Mouse (Mus musculus): Measurements from ENCODE around the gene Fancg.
"Not testable (repeated sequence)": the region's sequence is repeated elsewhere in the genome, so short reads cannot be mapped to it uniquely, and the experiment has no call there.

Gene Fancg

DNA sequence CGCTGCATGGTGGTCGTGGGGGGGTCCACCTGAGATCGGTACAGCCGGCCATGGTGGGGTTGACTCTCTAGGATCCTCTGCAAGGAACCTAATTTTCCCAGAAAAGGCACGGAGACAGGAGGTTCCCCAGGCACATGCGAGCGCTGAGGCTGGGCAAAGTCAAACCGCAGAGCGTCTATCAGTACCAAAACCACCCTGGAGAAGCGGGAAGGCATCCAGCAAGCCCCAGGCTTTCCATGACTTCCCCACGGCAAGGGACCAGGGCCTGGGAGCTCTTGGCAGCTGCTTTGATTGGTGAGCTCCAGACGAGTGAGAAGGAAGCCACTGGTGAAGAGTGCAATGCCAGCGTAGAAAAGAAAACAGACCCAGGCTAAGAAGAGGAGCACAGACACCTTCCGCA, 14.4 kb upstream of the Fancg start:
- H3K27me3 ChIP-seq (ENCODE audit: control insufficient read depth, insufficient read depth, low read length, poor library complexity, severe bottlenecking) = no peaks in the 10 kb centered on the region
- peaks cover 13% of the 10 kb centered on the region for H3K36me3 ChIP-seq (ENCODE audit: control insufficient read depth, insufficient read depth, low read length, poor library complexity, severe bottlenecking)
- DNase-seq (ENCODE audit: low read depth, low spot score) = no peak

DNA sequence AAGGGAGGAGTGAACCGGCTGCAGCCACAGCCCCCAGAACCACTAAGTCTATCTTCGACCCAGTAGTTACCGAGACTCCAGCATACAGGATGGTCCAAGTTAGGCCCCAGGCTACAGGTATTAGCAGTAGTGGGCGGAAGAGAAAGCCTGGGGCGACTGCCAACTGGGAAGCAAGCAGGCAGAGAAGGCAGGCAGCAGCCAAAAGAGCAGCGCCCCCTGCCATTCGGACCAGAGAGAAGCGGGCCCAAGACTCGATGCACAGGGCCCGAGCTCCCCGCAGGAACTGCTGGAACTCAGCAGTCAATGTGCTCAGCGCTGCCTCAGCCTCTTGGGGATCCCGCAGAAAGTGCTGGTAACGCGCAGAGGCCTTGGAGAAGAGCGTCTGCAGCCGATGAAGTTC, 11.0 kb upstream of the Fancg start:
- Histone ChIP-seq H3K36me3 (ENCODE audit: control insufficient read depth, insufficient read depth, low read length, poor library complexity, severe bottlenecking) (peaks cover 14% of the 10 kb centered on the region), H3K27me3 (ENCODE audit: control insufficient read depth, insufficient read depth, low read length, poor library complexity, severe bottlenecking) (no peaks in the 10 kb centered on the region)
- DNase-seq (ENCODE audit: low read depth, low spot score) = no peak

DNA sequence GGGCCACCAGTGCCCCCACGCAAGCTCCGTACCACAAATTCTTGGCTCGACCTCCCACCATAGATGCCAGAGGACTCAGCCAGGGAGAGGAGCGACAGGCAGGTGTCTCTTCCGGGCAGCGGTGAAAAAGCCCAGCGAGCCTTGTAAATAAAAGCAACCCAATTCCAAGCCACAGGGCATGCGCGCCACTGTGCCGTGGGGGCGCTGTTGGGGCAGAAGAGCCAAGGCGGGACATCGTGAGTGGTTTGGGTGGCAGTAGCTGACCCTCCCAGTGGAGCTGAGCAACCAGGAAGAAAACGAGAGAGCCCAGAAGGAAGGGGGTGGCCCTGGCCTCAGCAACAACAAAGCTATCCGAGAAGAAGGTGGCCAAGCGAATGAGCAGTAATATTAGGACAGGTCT, 10.6 kb upstream of the Fancg start:
- no peak for DNase-seq (ENCODE audit: low read depth, low spot score)

DNA sequence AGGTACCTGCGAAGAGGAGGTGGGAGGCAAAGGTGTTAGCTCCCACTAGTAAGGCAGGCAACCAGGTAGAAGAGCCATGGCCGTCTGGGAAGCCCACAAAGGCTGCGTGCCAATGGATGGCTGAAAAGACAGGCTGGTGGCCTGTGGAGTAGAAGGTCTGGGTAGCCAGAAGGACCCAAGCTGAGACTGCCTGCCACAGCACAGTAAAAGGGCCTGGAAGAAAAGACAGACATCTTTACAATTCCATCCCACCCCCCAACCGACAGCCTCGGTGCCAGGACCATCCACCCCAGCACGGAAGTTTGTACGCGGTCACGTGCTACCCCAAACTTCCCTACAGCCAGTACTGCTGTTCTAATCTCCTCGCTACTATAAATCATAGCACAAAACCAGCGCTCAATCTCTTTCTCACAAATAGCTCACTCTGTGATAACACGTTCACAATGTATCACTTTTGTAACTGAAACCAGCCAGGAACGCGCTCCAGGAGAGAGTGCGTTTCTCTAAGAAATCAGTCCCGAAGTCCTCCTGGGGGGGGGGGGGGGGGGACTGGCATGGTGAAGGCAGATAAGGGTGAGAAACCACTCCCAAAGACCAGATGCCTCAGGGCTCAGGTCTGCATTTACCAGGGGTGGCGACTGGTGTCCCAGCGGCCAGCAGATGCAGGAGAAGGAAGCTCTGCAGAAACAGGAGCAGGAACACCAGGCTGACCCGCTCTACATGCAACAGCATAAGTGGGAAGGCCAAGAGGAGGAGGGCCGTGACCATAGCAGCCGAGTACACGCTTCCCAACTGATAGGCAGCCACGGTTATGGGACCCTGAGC, 9.5 kb upstream of the Fancg start:
- no peak for DNase-seq (ENCODE audit: low read depth, low spot score)
- Histone ChIP-seq H3K36me3 (ENCODE audit: control insufficient read depth, insufficient read depth, low read length, poor library complexity, severe bottlenecking) (peaks cover 17% of the 10 kb centered on the region), H3K27me3 (ENCODE audit: control insufficient read depth, insufficient read depth, low read length, poor library complexity, severe bottlenecking) (no peaks in the 10 kb centered on the region)

More for the DNA sequence above, 10.6 kb upstream of the Fancg start:
- peaks cover 16% of the 10 kb centered on the region for H3K36me3 ChIP-seq (ENCODE audit: control insufficient read depth, insufficient read depth, low read length, poor library complexity, severe bottlenecking)
- no peaks in the 10 kb centered on the region for H3K27me3 ChIP-seq (ENCODE audit: control insufficient read depth, insufficient read depth, low read length, poor library complexity, severe bottlenecking)

DNA sequence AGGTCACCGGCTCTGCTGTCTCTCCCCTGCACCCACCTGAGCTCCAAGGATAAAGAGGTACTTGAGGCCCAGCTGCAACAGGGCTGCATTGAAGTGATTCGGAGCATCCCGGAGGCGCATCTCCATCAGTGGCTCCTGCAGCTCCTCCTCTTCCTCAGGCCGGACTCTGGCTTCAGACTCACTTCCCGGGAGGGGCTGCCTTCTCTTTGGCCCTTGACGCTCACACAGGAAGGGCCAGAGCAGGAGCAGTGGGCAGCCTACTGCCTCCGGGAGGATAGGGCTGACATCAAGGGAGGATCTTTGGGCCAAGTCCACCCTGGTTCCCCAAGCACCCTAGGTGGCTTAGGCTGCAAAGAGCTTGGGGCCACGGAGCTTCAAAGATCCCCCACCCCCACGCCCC, 8.9 kb upstream of the Fancg start:
- H3K27me3 ChIP-seq (ENCODE audit: control insufficient read depth, insufficient read depth, low read length, poor library complexity, severe bottlenecking) = no peaks in the 10 kb centered on the region
- DNase-seq (ENCODE audit: low read depth, low spot score) = no peak
- peaks cover 17% of the 10 kb centered on the region for H3K36me3 ChIP-seq (ENCODE audit: control insufficient read depth, insufficient read depth, low read length, poor library complexity, severe bottlenecking)

DNA sequence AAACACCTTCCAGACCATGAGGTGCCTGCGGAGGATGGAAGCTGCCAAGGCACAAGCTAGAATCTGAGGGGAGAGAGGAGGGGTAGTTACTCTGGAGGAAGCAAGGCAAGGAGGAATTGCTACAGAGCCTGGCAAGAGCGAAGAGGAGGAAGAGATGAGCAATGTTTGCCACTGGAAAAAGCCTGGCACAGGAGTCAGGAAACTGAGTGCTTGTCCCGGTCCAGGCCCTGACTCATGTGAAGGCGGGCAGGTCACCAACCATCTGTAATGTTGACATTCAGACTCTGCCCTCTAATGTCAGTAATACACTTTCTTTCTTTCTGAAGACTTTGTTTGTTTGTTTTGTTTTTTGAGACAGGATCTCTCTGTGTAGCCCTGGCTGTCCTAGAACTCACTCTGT, 7.8 kb upstream of the Fancg start:
- Histone ChIP-seq H3K27me3 (ENCODE audit: control insufficient read depth, insufficient read depth, low read length, poor library complexity, severe bottlenecking) (no peaks in the 10 kb centered on the region), H3K36me3 (ENCODE audit: control insufficient read depth, insufficient read depth, low read length, poor library complexity, severe bottlenecking) (peaks cover 17% of the 10 kb centered on the region)
- no peak for DNase-seq (ENCODE audit: low read depth, low spot score)

DNA sequence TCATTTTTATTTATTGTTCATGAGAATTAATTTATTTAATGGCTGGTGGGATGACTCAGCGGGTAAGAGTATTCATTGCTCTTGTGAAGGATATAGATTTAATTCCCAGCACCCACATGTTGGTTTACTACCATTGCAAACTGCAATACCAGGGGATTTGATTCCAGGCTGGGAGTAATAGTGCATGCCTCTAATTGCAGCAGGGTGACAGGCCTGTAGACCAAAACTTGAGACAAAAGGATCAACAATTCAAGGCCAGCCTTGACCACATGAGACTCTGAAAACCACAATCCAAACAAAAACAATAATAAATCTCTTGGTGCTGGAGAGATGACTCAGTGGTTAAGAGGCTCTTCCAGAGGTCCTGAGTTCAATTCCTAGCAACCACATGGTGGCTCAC, 1.8 kb upstream of the Fancg start:
- DNase-seq (ENCODE audit: low read depth, low spot score) = no peak
- 0 out of 2 replicates have a peak, but pooled peaks cover 3% of the 10 kb centered on the region for H3K36me3 ChIP-seq (ENCODE audit: control insufficient read depth, insufficient read depth, low read length, poor library complexity, severe bottlenecking)

DNA sequence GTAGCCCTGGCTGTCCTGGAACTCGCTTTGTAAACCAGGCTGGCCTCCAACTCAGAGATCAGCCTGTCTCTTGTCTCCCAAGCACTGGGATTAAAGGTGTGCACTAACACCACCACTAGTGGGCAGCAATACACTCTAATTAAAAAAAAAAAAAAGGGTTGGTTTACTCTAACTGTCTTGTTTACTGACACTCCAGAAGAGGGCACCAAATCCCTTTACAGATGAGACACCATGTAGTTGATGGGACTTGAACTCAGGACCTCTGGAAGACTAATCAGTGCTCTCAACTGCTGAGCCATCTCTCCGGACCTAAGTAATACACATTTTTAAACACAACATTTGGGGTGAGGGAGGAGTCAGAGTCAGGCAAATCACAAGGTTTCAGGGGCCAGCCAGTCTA, 4.5 kb downstream of the Fancg start:
- DNase-seq (ENCODE audit: low read depth, low spot score) = peak; percentile 79
- peaks cover 2% of the 10 kb centered on the region; the same call in 1 of the 2 replicates for H3K36me3 ChIP-seq (ENCODE audit: control insufficient read depth, insufficient read depth, low read length, poor library complexity, severe bottlenecking)
- no peaks in the 10 kb centered on the region for H3K27me3 ChIP-seq (ENCODE audit: control insufficient read depth, insufficient read depth, low read length, poor library complexity, severe bottlenecking)

More for the DNA sequence above, 1.8 kb upstream of the Fancg start:
- H3K27me3 ChIP-seq (ENCODE audit: control insufficient read depth, insufficient read depth, low read length, poor library complexity, severe bottlenecking) = no peaks in the 10 kb centered on the region

DNA sequence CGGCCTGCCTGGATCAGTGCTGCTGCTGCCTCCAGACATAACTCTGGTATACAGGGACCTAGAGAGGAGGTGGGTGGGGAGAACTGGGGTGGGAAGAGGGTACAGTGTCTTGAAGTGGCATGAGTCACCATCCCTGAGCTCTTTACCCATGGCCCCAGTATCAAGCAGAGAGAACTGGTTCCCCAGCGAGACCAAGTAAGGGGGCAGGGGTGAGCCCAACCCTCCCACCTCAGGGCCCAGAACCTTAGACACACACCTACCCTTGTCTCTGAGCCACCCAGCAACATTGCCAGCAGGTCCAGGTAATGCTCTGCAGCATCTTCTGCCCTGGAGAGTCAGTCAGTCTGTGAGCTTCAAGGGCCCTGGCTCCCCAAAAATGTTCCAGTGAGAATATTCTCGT, 5.4 kb downstream of the Fancg start:
- no peak for DNase-seq (ENCODE audit: low read depth, low spot score)
- H3K27me3 ChIP-seq (ENCODE audit: control insufficient read depth, insufficient read depth, low read length, poor library complexity, severe bottlenecking) = no peaks in the 10 kb centered on the region
- peaks cover 2% of the 10 kb centered on the region; the same call in 1 of the 2 replicates for H3K36me3 ChIP-seq (ENCODE audit: control insufficient read depth, insufficient read depth, low read length, poor library complexity, severe bottlenecking)

DNA sequence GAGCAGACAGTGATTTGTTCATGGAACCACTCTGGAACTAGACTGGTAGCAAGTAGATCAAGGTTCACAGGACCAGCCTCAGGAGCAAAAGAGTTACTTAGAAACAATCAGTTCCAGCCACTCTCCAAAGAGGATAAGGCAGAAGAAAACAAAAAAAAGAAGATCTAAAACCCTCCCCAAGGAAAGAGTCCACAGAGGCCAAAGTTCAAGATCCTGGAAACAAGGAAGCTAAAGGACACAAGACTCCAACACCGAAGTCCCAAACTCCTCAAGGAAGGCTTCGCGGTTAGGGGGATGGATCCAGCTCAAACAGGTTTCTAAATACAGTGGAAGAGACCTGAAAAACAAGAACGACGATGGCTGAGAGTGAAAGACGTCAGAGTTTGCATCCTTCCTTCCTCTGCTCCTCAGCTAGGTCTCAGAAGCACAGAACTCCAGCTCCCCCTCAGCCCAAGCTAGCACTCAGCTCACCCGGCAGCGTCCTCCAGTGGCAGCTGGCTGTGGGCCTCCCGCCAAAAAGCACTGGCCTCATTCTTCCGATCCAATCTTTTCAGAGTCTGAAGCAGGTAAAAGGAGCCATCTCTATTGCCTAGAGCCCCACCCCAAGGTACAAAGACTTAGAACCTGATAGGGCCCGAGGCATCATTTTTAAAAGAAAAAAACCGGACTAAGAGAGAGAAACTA, 7.4 kb downstream of the Fancg start:
- no peaks in the 10 kb centered on the region for H3K27me3 ChIP-seq (ENCODE audit: control insufficient read depth, insufficient read depth, low read length, poor library complexity, severe bottlenecking)
- H3K36me3 ChIP-seq (ENCODE audit: control insufficient read depth, insufficient read depth, low read length, poor library complexity, severe bottlenecking) = peaks cover 2% of the 10 kb centered on the region; the same call in 1 of the 2 replicates
- no peak for DNase-seq (ENCODE audit: low read depth, low spot score)

DNA sequence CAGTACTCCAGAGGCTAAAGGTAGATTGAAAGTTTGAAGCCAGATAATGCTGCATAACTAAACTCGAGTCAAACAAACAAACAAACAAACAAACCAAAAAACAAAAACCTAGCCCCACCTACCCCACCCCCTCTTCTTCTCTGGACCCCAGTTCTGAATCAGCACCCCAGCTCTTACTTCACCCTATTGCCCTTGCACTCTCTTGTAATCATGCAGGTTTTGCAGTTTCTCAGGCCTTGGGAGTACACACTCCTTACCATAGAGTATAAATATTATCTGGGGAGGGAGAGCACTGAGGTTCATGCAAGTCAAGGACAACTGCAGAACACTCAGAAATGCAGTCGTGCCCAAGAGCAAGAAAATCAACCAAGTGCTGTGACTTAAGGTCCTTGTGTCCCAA, 9.0 kb downstream of the Fancg start:
- Histone ChIP-seq H3K36me3 (ENCODE audit: control insufficient read depth, insufficient read depth, low read length, poor library complexity, severe bottlenecking) (peaks cover 2% of the 10 kb centered on the region; the same call in 1 of the 2 replicates), H3K27me3 (ENCODE audit: control insufficient read depth, insufficient read depth, low read length, poor library complexity, severe bottlenecking) (no peaks in the 10 kb centered on the region)
- no peak for DNase-seq (ENCODE audit: low read depth, low spot score)

DNA sequence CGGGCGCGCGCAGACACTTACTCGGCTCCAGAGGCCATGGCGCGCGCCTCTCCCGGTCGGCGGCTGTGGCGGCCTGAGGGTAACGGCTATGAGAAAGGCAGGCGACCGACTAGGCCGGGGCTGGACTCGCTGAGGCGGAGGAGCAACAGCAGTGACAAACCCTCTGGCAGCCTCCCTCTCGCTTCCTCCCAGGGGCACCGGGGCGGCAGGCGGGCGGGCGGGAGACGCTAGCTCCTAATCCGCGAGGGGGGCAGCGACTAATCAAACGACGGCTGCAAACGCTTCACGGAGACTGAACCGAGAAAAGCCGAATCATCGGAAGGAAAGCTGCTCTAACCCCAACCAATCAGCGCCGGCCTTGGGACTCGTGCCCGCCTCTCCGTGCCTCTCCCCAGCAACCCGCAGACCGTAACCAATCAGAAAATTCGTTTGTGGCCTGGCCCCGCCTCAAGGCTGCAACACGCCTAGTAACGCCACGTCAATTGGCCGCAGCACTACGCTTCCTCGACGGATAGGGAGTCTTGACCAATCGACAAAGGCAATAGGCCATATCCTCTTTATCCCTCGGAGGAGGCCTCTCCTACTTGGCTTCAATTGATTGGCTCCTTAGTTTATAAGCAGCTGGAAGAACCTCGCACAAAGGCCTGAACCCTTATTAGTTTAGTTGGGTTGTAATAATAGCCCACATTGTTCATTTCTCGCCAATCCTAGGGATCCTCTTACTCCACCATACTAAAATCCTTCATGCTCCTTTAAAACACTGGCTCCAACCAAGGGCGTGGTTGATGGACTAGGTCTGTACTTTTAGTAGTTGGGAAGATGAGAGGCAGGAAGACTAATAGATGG, 9.9 kb downstream of the Fancg start, which contains the start of gene Vcp:
TSS of gene Vcp (minus strand) at position 367 of the 846 bp plus-strand sequence.
- H3K27me3 ChIP-seq (ENCODE audit: control insufficient read depth, insufficient read depth, low read length, poor library complexity, severe bottlenecking); H3K36me3 ChIP-seq (ENCODE audit: control insufficient read depth, insufficient read depth, low read length, poor library complexity, severe bottlenecking): not testable (repeated sequence)
- peak; percentile 99 for DNase-seq (ENCODE audit: low read depth, low spot score)

DNA sequence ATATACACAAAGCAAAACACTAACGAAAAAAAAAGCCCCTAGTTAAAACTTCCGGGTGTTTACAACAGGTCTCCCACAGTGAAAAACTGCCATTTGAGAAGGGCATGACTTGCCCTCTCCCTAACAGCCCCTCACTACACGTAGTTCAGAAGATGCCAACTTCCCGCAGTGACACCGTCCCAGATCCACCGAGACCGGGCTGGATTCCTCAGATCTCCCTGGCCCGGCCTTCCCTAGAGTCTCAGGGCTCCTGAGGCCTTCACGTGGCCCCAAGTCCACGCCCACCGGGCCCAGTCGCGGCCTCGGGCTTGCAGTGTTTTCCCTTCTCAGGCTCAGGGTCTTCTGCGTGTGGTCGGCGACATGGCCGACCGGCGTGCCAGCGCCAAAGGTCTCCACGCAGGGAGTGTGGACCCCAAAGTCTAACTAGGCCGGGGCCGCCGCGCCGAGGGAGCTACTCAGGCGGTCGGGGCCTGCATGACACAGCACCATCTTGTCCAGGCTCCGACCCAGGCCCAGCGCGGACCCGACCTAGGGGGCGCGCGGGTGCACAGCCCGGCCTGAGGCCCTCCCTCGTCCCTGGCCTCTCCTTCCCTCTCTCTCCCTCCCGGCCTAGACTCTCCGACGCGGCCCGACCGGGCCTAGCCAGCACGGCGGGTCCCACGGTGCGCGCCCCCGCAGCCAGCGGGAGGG, 10.7 kb downstream of the Fancg start:
- peak; percentile 62 for DNase-seq (ENCODE audit: low read depth, low spot score)
- Histone ChIP-seq H3K36me3 (ENCODE audit: control insufficient read depth, insufficient read depth, low read length, poor library complexity, severe bottlenecking) (peaks cover 3% of the 10 kb centered on the region; the same call in 1 of the 2 replicates), H3K27me3 (ENCODE audit: control insufficient read depth, insufficient read depth, low read length, poor library complexity, severe bottlenecking) (no peaks in the 10 kb centered on the region)

DNA sequence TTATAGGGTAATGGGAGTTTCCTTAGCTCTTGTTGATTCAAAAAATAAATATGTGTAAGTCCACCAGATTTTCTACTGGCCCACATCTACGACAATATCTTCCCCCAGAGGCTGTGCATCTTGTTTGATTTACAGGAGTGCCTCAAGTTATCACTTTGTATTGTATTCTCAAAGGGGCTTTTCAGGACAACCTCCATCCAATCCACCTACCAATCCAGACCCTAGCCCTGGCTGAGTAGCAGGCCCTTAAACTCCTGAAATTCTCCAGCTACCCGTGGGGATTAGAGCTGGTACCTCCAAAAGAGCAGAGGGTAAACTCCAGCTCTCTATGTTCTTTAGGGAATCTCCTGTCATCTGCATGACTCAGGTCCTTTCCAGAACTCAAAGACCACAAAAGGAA, 12.3 kb downstream of the Fancg start:
- no peak for DNase-seq (ENCODE audit: low read depth, low spot score)
- Histone ChIP-seq H3K27me3 (ENCODE audit: control insufficient read depth, insufficient read depth, low read length, poor library complexity, severe bottlenecking) (no peaks in the 10 kb centered on the region), H3K36me3 (ENCODE audit: control insufficient read depth, insufficient read depth, low read length, poor library complexity, severe bottlenecking) (peaks cover 10% of the 10 kb centered on the region)

Data from splenic B cell, adult 2 months (primary cell).